In the genomic region with DNA sequence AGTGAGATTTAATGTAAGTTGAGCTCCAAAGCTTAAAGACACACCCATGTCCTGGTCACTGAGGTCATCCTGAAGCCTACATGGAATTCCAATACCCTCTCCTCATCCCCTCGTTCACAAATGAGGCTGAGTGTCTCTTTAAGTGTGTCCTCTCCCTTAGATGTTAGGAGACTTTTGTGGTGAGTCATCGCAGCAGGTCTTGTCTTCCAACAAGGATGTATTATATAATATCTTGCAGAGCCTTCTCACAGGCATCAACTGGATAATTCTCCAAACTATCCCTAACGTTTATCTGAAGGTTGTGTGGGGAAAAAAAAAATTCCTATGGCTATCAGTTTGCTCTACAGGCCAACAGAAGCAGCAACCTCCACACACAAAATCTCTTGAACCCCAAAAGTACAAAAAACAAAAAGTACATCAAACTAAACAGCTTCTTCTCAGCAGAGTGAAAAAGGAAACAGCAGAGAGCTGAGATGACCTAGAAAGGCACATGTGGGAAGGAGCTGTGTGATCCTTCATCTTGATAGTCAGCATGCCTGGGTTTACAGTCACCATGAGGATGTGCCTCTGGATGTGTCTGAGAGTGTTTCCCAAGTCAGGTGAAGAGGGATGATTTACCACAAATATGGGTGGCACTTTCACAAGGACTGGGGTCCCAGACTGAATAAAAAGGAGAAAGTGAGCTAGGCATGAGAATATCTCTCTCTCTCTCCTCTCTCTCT, we compare ENCODE assay signal across 15 mouse cellular contexts. TPM values are rescaled to one million over a fixed set of nuclear protein-coding genes. Genes with fewer than 3 reads are reported as not detected.
A peak's percentile ranks its signal among the peaks of the same experiment; 100 is the strongest.
DNase-seq lines count a peak whose midpoint lies in the region.
"Had no signal": no experiment of that assay in that cellular context is flagged by ENCODE, and none has a peak within 500 bp of the region (broad histone marks: within the 10 kb centered on the region; RNA-seq: fewer than 3 reads in every experiment).

No protein-coding gene starts in this region.

- peak; percentile 27 for DNase-seq in left cerebral cortex, adult 11 months (ENCODE audit: low spot score)
- no peak for DNase-seq in left cerebral cortex, postnatal 14 days (ENCODE audit: low spot score in 2 of 2)
- DNase-seq in right cerebral cortex, adult 2 months (ENCODE audit: low spot score in 2 of 2), result peak; percentile 33 to 40
- no peak for DNase-seq in right cerebral cortex, postnatal 10 days (ENCODE audit: low spot score in 2 of 2)
- peak; percentile 28 to 81 for DNase-seq in left cerebral cortex, postnatal 25 days (ENCODE audit: low spot score in 2 of 2)
- peak; percentile 55 for DNase-seq in telencephalon, adult 2 months (ENCODE audit: low read depth, low spot score)
- no peak for DNase-seq in retina, postnatal 1 day
- no peak for DNase-seq in gastrocnemius, postnatal 25 days
- DNase-seq: adrenal gland, postnatal 36 days; B cell, adult 2 months; cerebellum, adult 2 months; heart, postnatal 10 days; thymus, postnatal 14 days had no signal

- intact Hi-C loops in left cerebral cortex, postnatal 14 days (cut with DNase I), result no loop called here
- intact Hi-C loops in left cerebral cortex, postnatal 25 days (cut with DNase I), result loop anchor here (5.0 kb wide), 3 partner anchors 39 to 216 kb away; partner anchors contain the start of gene Ivns1abp

RNA-seq across cellular contexts. Expression of gene Gm47985, which starts 56.4 kb away (rescaled TPM):
- total RNA-seq in left cerebral cortex, postnatal 14 days (2021), result not detected
- not detected for total RNA-seq in left cerebral cortex, postnatal 25 days (2021)
- not detected for total RNA-seq in gastrocnemius, postnatal 25 days (2021)
- total RNA-seq: adrenal gland, postnatal 36 days; layer of hippocampus, postnatal 14 days; monocyte, adult 5-6 weeks had no signal

Comparison
In these comparisons a context has a peak if more than half of its experiments do, and no peak if none do; other contexts are left out.
1. DNase-seq: peak in left cerebral cortex, adult 11 months (single experiment), right cerebral cortex, adult 2 months (2 of 2), left cerebral cortex, postnatal 25 days (2 of 2) and telencephalon, adult 2 months (single experiment); none in left cerebral cortex, postnatal 14 days (0 of 2), right cerebral cortex, postnatal 10 days (0 of 2), retina, postnatal 1 day (single experiment) and gastrocnemius, postnatal 25 days (single experiment).